Mouse (Mus musculus) stomach, embryonic 14.5 days (tissue): Measurements from ENCODE around the gene Gm49361. TPM values are rescaled to one million over a fixed set of nuclear protein-coding genes. Genes with fewer than 3 reads are reported as not detected.

ENCODE experiments used
- ATAC-seq: fragments of 200-750 bp; cut with Nextera tagmentation; 2 replicates; pipeline ENCODE4 v1.8.0; 2017; ENCODE audit warnings: low read depth, moderate TSS enrichment; ENCODE audit not compliant: insufficient number of reproducible peaks, insufficient read depth, low FRiP score
- H3K27ac ChIP-seq: fragments of 300-500 bp; sonication (generic); 2 replicates; pipeline ENCODE4 v1.5.1; 2014; ENCODE audit warnings: mild to moderate bottlenecking, low read length, moderate library complexity, mixed read lengths
- H3K27me3 ChIP-seq: fragments of 300-500 bp; sonication (generic); 2 replicates; pipeline ENCODE4 v1.6.1; 2014; ENCODE audit warnings: low read length, control low read depth, mixed read lengths; ENCODE audit not compliant: control insufficient read depth, insufficient read depth
- H3K36me3 ChIP-seq: fragments of 300-500 bp; sonication (generic); 2 replicates; pipeline ENCODE4 v1.6.1; 2014; ENCODE audit warnings: mild to moderate bottlenecking, control low read depth, low read length, moderate library complexity, mixed read lengths; ENCODE audit not compliant: control insufficient read depth, insufficient read depth
- H3K4me1 ChIP-seq: fragments of 300-500 bp; sonication (generic); 2 replicates; pipeline ENCODE4 v1.6.1; 2014; ENCODE audit warnings: low read length, control low read depth, mixed read lengths; ENCODE audit not compliant: control insufficient read depth, insufficient read depth
- H3K4me2 ChIP-seq: fragments of 300-500 bp; sonication (generic); replicated peaks from 2 replicates; pipeline ENCODE4 v1.6.1; 2014; ENCODE audit warnings: low read depth, low read length, control low read depth
- H3K4me3 ChIP-seq: fragments of 300-500 bp; sonication (generic); 2 replicates; pipeline ENCODE4 v1.5.1; 2014; ENCODE audit warnings: low read depth, low read length, control low read depth
- H3K9ac ChIP-seq: fragments of 300-500 bp; sonication (generic); replicated peaks from 2 replicates; pipeline ENCODE4 v1.6.1; 2014; ENCODE audit warnings: low read depth, mild to moderate bottlenecking, control low read depth, low read length, moderate library complexity, mixed read lengths
- H3K9me3 ChIP-seq: fragments of 300-500 bp; sonication (generic); 2 replicates; pipeline ENCODE4 v1.6.1; 2016; ENCODE audit warnings: low read depth, low read length, control low read depth; ENCODE audit not compliant: control insufficient read depth
- WGBS: fragments of 180-500 bp; shearing (Covaris S2); extraction: QIAGEN DNeasy Blood & Tissue Kit; methylation state at CpG from one replicate; pipeline ENCODE4 v1.1.7; 2014; 5-methylcytosine and 5-hydroxymethylcytosine counted together
- polyA plus RNA-seq: library from polyadenylated mRNA; unstranded; fragments of >200 nt; fragmentation: Nextera tagmentation; extraction: Ambion mirVana; gene quantifications from 2 replicates; pipeline ENCODE4 v1.2.1, GENCODE M21; 2014

Gene Gm49361
- polyA plus RNA-seq, 1 experiment from 2014 or later = not detected

GRCm38 (mm10) chr14:57706760-57707099 is 39.2 kb downstream of the Gm49361 start:
- Histone ChIP-seq H3K27ac (peak overlapping the region; percentile 61; the same call in 1 of the 2 replicates), H3K9ac (no peak overlapping the region), H3K4me1 (peaks cover 20% of the 10 kb centered on the region), H3K27me3 (no peaks in the 10 kb centered on the region), H3K4me2 (no peak overlapping the region), H3K9me3 (no peaks in the 10 kb centered on the region), H3K4me3 (no peak overlapping the region), H3K36me3 (peaks cover 10% of the 10 kb centered on the region)
- no peak for ATAC-seq
- WGBS = 81% methylated on average over 4 of the region's 4 CpGs

GRCm38 (mm10) chr14:57705759-57706158 is 40.1 kb downstream of the Gm49361 start:
- ATAC-seq = no peak
- Histone ChIP-seq H3K27ac (no peak overlapping the region), H3K4me3 (no peak overlapping the region), H3K4me2 (no peak overlapping the region), H3K36me3 (peaks cover 10% of the 10 kb centered on the region), H3K9ac (no peak overlapping the region), H3K9me3 (no peaks in the 10 kb centered on the region), H3K4me1 (peaks cover 20% of the 10 kb centered on the region), H3K27me3 (no peaks in the 10 kb centered on the region)
- WGBS = 87% methylated on average over 4 of the region's 4 CpGs

- Histone ChIP-seq H3K4me2 (no peak overlapping the region), H3K9ac (no peak overlapping the region), H3K27ac (no peak overlapping the region), H3K36me3 (peaks cover 14% of the 10 kb centered on the region), H3K4me1 (peaks cover 20% of the 10 kb centered on the region), H3K27me3 (no peaks in the 10 kb centered on the region), H3K9me3 (no peaks in the 10 kb centered on the region), H3K4me3 (no peak overlapping the region)
- ATAC-seq = no peak
- 86% methylated on average over 4 of the region's 4 CpGs for WGBS
Observed at GRCm38 (mm10) chr14:57705075-57705474, 40.8 kb downstream of the Gm49361 start.

- H3K9me3 ChIP-seq = no peaks in the 10 kb centered on the region
- peak; percentile 82; the same call in 1 of the 2 replicates for ATAC-seq
- no peak overlapping the region for H3K4me2 ChIP-seq
- H3K9ac ChIP-seq = no peak overlapping the region
- peaks cover 35% of the 10 kb centered on the region for H3K36me3 ChIP-seq
- peak overlapping the region; percentile 52 for H3K27ac ChIP-seq
- WGBS = 69% methylated on average over 12 of the region's 12 CpGs
- H3K4me3 ChIP-seq = no peak overlapping the region
- no peaks in the 10 kb centered on the region for H3K27me3 ChIP-seq
- no peaks in the 10 kb centered on the region for H3K4me1 ChIP-seq
Observed at GRCm38 (mm10) chr14:57701915-57702477, 43.9 kb downstream of the Gm49361 start.

GRCm38 (mm10) chr14:57699461-57699970 is 46.4 kb downstream of the Gm49361 start:
- WGBS = 95% methylated on average over 33 of the region's 33 CpGs
- Histone ChIP-seq H3K4me2 (no peak overlapping the region), H3K36me3 (peaks cover 52% of the 10 kb centered on the region), H3K9me3 (no peaks in the 10 kb centered on the region), H3K27me3 (no peaks in the 10 kb centered on the region), H3K9ac (no peak overlapping the region), H3K4me1 (no peaks in the 10 kb centered on the region), H3K4me3 (no peak overlapping the region), H3K27ac (no peak overlapping the region)
- no peak for ATAC-seq

- no peaks in the 10 kb centered on the region for H3K4me1 ChIP-seq
- no peak overlapping the region for H3K9ac ChIP-seq
- no peak overlapping the region for H3K4me3 ChIP-seq
- 81% methylated on average over 10 of the region's 10 CpGs for WGBS
- H3K27me3 ChIP-seq = no peaks in the 10 kb centered on the region
- ATAC-seq = no peak
- peaks cover 57% of the 10 kb centered on the region for H3K36me3 ChIP-seq
- no peak overlapping the region for H3K4me2 ChIP-seq
- H3K27ac ChIP-seq = no peak overlapping the region
- no peaks in the 10 kb centered on the region for H3K9me3 ChIP-seq
Observed at GRCm38 (mm10) chr14:57699016-57699415, 46.9 kb downstream of the Gm49361 start.

GRCm38 (mm10) chr14:57696066-57696465 is 49.8 kb downstream of the Gm49361 start:
- Histone ChIP-seq H3K36me3 (peaks cover 59% of the 10 kb centered on the region), H3K9me3 (no peaks in the 10 kb centered on the region), H3K4me3 (no peak overlapping the region), H3K27me3 (no peaks in the 10 kb centered on the region), H3K27ac (no peak overlapping the region), H3K4me2 (no peak overlapping the region), H3K4me1 (no peaks in the 10 kb centered on the region), H3K9ac (no peak overlapping the region)
- ATAC-seq = no peak
- WGBS = 94% methylated on average over 15 of the region's 15 CpGs

GRCm38 (mm10) chr14:57695550-57695949 is 50.4 kb downstream of the Gm49361 start:
- H3K4me2 ChIP-seq = no peak overlapping the region
- H3K9ac ChIP-seq = no peak overlapping the region
- peaks cover 64% of the 10 kb centered on the region for H3K36me3 ChIP-seq
- ATAC-seq = no peak
- 91% methylated on average over 8 of the region's 8 CpGs for WGBS
- no peaks in the 10 kb centered on the region for H3K9me3 ChIP-seq
- no peaks in the 10 kb centered on the region for H3K27me3 ChIP-seq
- no peak overlapping the region for H3K4me3 ChIP-seq
- H3K4me1 ChIP-seq = no peaks in the 10 kb centered on the region
- no peak overlapping the region for H3K27ac ChIP-seq

GRCm38 (mm10) chr14:57694246-57694645 is 51.7 kb downstream of the Gm49361 start:
- no peak overlapping the region for H3K4me2 ChIP-seq

More at GRCm38 (mm10) chr14:57694246-57694645, 51.7 kb downstream of the Gm49361 start:
- Histone ChIP-seq H3K4me3 (no peak overlapping the region), H3K27me3 (no peaks in the 10 kb centered on the region), H3K9me3 (no peaks in the 10 kb centered on the region), H3K4me1 (no peaks in the 10 kb centered on the region), H3K27ac (no peak overlapping the region), H3K36me3 (peaks cover 56% of the 10 kb centered on the region), H3K9ac (no peak overlapping the region)
- WGBS = 83% methylated on average over 16 of the region's 16 CpGs
- ATAC-seq = no peak
